Mouse (Mus musculus) erythroblast, embryonic 14.5 days (primary cell): ENCODE measurements around the gene Ryr2. TPM values are rescaled to one million over a fixed set of nuclear protein-coding genes. Genes with fewer than 3 reads are reported as not detected.

Experiments
- H3K27me3 ChIP-seq: 2 replicates; pipeline ENCODE4 v1.6.1; 2012; ENCODE audit warnings: inconsistent platforms; ENCODE audit not compliant: control insufficient read depth
- H3K36me3 ChIP-seq: 2 replicates; pipeline ENCODE4 v1.6.1; 2012; ENCODE audit warnings: mild to moderate bottlenecking, inconsistent platforms; ENCODE audit not compliant: control insufficient read depth
- H3K4me1 ChIP-seq: 2 replicates; pipeline ENCODE4 v1.6.1; 2012; ENCODE audit warnings: inconsistent platforms; ENCODE audit not compliant: control insufficient read depth
- H3K4me3 ChIP-seq: replicated peaks from 2 replicates; pipeline ENCODE3; 2012; ENCODE audit warnings: moderate library complexity, mild to moderate bottlenecking, inconsistent platforms
- H3K9me3 ChIP-seq: 2 replicates; pipeline ENCODE4 v1.6.1; 2012; ENCODE audit warnings: low read length, inconsistent platforms, mixed read lengths; ENCODE audit not compliant: control insufficient read depth
- GATA1 ChIP-seq: IDR thresholded peaks from 2 replicates; pipeline ENCODE4 v1.6.1; 2012; ENCODE audit warnings: low read length, inconsistent platforms, mixed read lengths
- TAL1 ChIP-seq: IDR thresholded peaks from 3 replicates; pipeline ENCODE4 v1.6.1; 2012; ENCODE audit warnings: low read length, inconsistent platforms, mixed read lengths
- polyA plus RNA-seq: library from polyadenylated mRNA; stranded (reverse); fragments of >175 nt; gene quantifications from 2 replicates; pipeline ENCODE4 v1.2.3, GENCODE M21; 2012

Gene Ryr2
- polyA plus RNA-seq, 1 experiment = not detected

- no peaks in the 10 kb centered on the region for H3K9me3 ChIP-seq
- H3K4me3 ChIP-seq = no peak overlapping the region
- H3K36me3 ChIP-seq = no peaks in the 10 kb centered on the region
- H3K27me3 ChIP-seq = no peaks in the 10 kb centered on the region
- no peaks in the 10 kb centered on the region for H3K4me1 ChIP-seq
- TF ChIP-seq GATA1 (no peak), TAL1 (no peak)
Observed at GRCm38 (mm10) chr13:12074897-12075296, 31.8 kb downstream of the Ryr2 start.

DNA sequence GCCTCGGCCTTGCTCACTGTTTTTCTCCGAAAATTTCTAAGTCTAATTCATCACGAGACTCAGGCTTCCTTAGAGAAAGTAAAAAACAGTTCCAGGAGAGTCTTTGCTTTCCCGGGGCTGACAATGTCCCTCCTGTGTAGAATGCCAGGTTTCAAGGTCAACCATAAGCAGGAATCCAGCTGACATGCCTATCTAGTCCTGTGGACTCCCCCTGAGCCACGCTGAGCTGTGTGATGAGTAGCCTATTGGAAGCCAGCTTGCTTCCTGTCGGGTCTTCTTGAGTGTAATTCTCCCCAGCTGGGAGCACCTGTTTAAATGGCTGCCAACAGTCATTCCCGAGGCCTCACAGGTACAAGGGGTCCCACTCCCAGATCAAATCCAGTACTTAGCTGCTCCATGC, 34.2 kb downstream of the Ryr2 start:
- no peaks in the 10 kb centered on the region for H3K27me3 ChIP-seq
- H3K4me3 ChIP-seq = no peak overlapping the region
- H3K9me3 ChIP-seq = no peaks in the 10 kb centered on the region
- no peaks in the 10 kb centered on the region for H3K4me1 ChIP-seq
- TF ChIP-seq GATA1 = no peak
- no peak for TF ChIP-seq TAL1
- H3K36me3 ChIP-seq = no peaks in the 10 kb centered on the region

DNA sequence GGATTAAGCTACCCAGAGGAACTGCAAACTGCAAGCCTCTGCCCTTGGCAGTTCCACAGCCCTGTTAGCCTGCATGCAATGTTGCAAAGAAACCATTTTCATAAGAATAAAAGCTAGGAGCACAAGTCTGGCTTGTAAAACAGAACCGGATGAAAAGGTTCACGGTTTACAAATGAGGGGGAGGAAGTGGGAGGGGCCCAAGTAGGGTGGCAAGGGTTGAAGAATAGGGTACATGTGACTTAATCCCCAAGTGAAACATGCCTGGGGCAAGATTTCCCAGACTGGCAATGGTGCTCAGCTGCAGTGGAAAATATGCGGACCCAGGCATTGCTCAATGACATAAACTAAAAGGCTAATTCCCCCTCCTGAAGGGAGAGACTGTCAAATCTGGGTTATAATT, 34.6 kb downstream of the Ryr2 start:
- H3K9me3 ChIP-seq = no peaks in the 10 kb centered on the region
- no peak overlapping the region for H3K4me3 ChIP-seq
- no peaks in the 10 kb centered on the region for H3K4me1 ChIP-seq
- H3K27me3 ChIP-seq = no peaks in the 10 kb centered on the region
- no peak for TF ChIP-seq GATA1
- no peak for TF ChIP-seq TAL1
- no peaks in the 10 kb centered on the region for H3K36me3 ChIP-seq

DNA sequence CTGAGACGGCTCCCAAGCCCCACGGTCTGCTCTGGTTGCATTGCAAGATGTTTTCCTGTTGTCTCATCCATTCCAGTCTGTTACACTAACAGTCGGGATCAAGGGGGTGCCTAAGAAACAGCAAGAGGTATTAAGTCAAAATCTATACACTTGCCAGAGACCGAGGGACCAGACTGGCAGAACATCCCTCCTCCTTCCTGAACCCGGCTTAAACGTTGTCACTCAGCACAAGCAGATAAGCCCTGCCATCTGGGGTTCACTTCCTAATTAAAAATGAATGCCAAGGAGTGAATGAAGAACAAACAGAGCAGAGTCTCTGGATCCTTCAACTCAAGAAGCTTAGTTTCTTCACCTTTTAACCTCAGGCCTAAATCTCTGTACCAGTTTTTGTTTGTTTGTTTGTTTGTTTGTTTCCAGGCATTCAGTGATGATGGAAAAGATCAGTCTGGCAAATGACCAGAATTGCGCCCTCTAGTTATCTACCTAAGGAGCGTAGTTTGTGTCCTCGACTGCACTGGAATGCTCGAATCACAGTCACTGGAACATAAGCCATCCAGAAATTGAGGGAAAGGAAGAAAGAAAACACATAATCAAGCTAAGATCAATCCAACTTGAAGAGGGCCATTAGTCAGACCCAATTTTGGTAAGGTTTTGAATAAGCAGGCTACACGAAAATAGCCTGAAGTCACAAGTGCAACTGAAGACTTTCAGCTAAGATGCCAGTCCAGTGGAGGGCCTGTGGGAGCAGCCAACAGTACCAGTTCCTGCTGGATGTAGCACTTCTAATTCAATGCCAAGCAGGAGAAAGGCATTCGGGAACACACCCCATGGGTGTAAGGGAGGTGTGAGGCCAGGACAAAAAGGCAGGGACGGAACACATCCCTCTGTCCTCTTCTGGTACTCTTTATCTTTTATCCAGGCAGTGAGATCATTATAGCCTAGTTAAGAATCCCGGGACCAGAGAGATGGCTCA, 36.3 kb downstream of the Ryr2 start:
- H3K27me3 ChIP-seq = no peaks in the 10 kb centered on the region
- no peaks in the 10 kb centered on the region for H3K36me3 ChIP-seq
- no peaks in the 10 kb centered on the region for H3K9me3 ChIP-seq
- TF ChIP-seq GATA1 = no peak
- TF ChIP-seq TAL1 = no peak
- no peak overlapping the region for H3K4me3 ChIP-seq
- H3K4me1 ChIP-seq = no peaks in the 10 kb centered on the region

- no peak overlapping the region for H3K4me3 ChIP-seq
- TF ChIP-seq GATA1 = no peak
- no peak for TF ChIP-seq TAL1
- no peaks in the 10 kb centered on the region for H3K9me3 ChIP-seq
- no peaks in the 10 kb centered on the region for H3K27me3 ChIP-seq
- H3K36me3 ChIP-seq = no peaks in the 10 kb centered on the region
- no peaks in the 10 kb centered on the region for H3K4me1 ChIP-seq
Observed at GRCm38 (mm10) chr13:12064576-12064975, 42.2 kb downstream of the Ryr2 start.

- H3K4me3 ChIP-seq = no peak overlapping the region
- H3K36me3 ChIP-seq = no peaks in the 10 kb centered on the region
- no peaks in the 10 kb centered on the region for H3K27me3 ChIP-seq
- no peaks in the 10 kb centered on the region for H3K9me3 ChIP-seq
- H3K4me1 ChIP-seq = no peaks in the 10 kb centered on the region
- no peak for TF ChIP-seq TAL1
- no peak for TF ChIP-seq GATA1
Observed at GRCm38 (mm10) chr13:12063561-12063960, 43.2 kb downstream of the Ryr2 start.

- H3K9me3 ChIP-seq = no peaks in the 10 kb centered on the region
- H3K4me3 ChIP-seq = no peak overlapping the region
- no peaks in the 10 kb centered on the region for H3K36me3 ChIP-seq
- H3K4me1 ChIP-seq = no peaks in the 10 kb centered on the region
- no peaks in the 10 kb centered on the region for H3K27me3 ChIP-seq
- TF ChIP-seq GATA1 (no peak), TAL1 (no peak)
Observed at GRCm38 (mm10) chr13:12057357-12057771, 49.4 kb downstream of the Ryr2 start.

DNA sequence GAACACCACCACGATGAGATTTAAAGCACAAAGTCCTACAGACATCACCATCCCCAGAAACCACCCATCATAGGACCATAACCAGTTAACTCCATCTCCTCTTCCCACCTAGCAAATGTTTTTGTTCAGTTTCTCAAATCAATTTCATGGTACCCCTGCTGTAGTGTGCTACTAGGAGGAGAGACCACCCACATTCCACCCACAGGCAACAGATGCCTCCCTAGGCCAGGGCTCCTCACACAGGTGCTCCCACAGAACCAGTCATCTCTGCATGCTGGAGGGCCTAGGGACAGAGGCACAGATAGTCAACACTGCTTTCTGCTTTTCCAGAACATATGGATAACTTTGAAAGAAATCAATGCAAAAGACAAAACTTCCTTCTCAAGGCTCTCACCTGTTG, 50.8 kb downstream of the Ryr2 start:
- Histone ChIP-seq H3K27me3 (no peaks in the 10 kb centered on the region), H3K4me3 (no peak overlapping the region), H3K9me3 (no peaks in the 10 kb centered on the region), H3K4me1 (no peaks in the 10 kb centered on the region), H3K36me3 (no peaks in the 10 kb centered on the region)
- TF ChIP-seq GATA1 = no peak
- no peak for TF ChIP-seq TAL1

DNA sequence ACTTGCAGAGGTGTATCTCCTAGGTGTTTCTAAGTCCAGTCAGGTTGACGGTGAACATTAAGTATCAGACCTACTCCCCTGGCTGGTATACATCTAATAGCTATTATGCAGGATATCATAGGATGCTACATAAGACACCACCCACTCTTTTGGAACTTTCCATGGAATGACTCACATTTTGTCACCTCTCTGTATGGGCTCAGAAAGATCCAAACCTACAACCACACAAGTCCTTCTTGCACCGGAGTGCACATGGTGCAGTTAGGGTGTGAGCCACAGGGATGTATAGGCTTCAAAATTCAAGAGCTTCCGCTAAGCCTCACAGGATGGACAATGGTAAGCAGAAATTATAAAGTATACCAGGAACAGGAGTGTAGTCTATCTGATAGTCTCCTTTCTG, 52.8 kb downstream of the Ryr2 start:
- Histone ChIP-seq H3K4me3 (no peak overlapping the region), H3K36me3 (no peaks in the 10 kb centered on the region), H3K4me1 (no peaks in the 10 kb centered on the region), H3K9me3 (no peaks in the 10 kb centered on the region), H3K27me3 (no peaks in the 10 kb centered on the region)
- TF ChIP-seq TAL1 (no peak), GATA1 (no peak)

DNA sequence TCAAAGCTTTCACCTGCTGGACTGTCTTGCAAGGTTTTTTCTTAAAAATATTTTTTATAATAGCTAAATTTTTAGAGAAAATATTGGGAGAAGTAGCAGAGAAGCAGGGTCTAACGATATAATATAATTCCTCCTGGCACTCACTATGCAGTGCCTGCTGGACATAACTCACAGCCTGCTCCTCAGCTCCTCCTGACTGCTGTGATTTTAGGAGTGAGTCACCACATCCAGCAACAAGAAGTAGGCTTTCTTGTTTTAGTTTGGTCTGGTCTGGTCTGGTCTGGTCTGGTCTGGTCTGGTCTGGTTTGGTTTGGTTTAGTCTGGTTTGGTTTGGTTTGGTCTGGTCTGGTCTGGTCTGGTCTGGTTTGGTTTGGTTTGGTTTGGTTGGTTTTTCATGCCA, 55.9 kb downstream of the Ryr2 start:
- no peaks in the 10 kb centered on the region for H3K36me3 ChIP-seq
- H3K27me3 ChIP-seq = no peaks in the 10 kb centered on the region
- H3K4me3 ChIP-seq = no peak overlapping the region
- no peaks in the 10 kb centered on the region for H3K4me1 ChIP-seq
- TF ChIP-seq TAL1 (no peak), GATA1 (no peak)
- H3K9me3 ChIP-seq = no peaks in the 10 kb centered on the region
